16 mouse cellular contexts compared by ENCODE assay signal in genomic region chr7:34757513-34757912, GRCm38 (mm10). TPM values are rescaled to one million over a fixed set of nuclear protein-coding genes. Genes with fewer than 3 reads are reported as not detected.
DNase-seq lines count a peak whose midpoint lies in the region; ATAC-seq and TF ChIP-seq lines count a peak whose summit lies in the region.
"Had no signal": no experiment of that assay in that cellular context is flagged by ENCODE, and none has a peak within 500 bp of the region (broad histone marks: within the 10 kb centered on the region; RNA-seq: fewer than 3 reads in every experiment).

No protein-coding gene starts in this region.

- no peaks in the 10 kb centered on the region for H3K9me3 ChIP-seq in liver, postnatal 0 days (ENCODE audit: low read length)
- no peaks in the 10 kb centered on the region for H3K9me3 ChIP-seq in liver, embryonic 11.5 days (ENCODE audit: control insufficient read depth, low read length)
- peaks cover 4% of the 10 kb centered on the region for H3K9me3 ChIP-seq in CH12.LX (replicated peaks; ENCODE audit: low read length)
- H3K9me3 ChIP-seq: embryonic facial prominence, embryonic 13.5 days; midbrain, embryonic 15.5 days had no signal

- no peak for DNase-seq in heart, adult 2 months
- no peak for DNase-seq in heart, postnatal 25 days (ENCODE audit: low spot score)
- DNase-seq in liver, postnatal 0 days: no peak
- DNase-seq in liver, embryonic 11.5 days (ENCODE audit: low spot score): no peak
- no peak for DNase-seq in CH12.LX (ENCODE audit: extremely low read depth)
- no peak for DNase-seq in frontal cortex, adult 2 months (ENCODE audit: extremely low spot score in 1 of 2, low spot score in 1 of 2)
- DNase-seq: adrenal gland, postnatal 36 days; cerebellum, adult 9-10 months; heart, postnatal 36 days; lung, adult 18-20 months had no signal

- no peaks in the 10 kb centered on the region for H3K79me2 ChIP-seq in heart, adult 2 months (replicated peaks; ENCODE audit: control insufficient read depth, insufficient read depth, low read length)
- H3K79me2 ChIP-seq in CH12.LX (replicated peaks; ENCODE audit: control insufficient read depth, extremely low read depth, insufficient read depth, poor library complexity, severe bottlenecking): no peaks in the 10 kb centered on the region

- H3K27me3 ChIP-seq in heart, adult 2 months (ENCODE audit: control insufficient read depth, insufficient read depth, low read length): no peaks in the 10 kb centered on the region
- no peaks in the 10 kb centered on the region for H3K27me3 ChIP-seq in liver, postnatal 0 days (ENCODE audit: insufficient read depth, low read length)
- no peaks in the 10 kb centered on the region for H3K27me3 ChIP-seq in liver, embryonic 11.5 days (replicated peaks; ENCODE audit: control insufficient read depth, insufficient read depth, low read length)
- H3K27me3 ChIP-seq in CH12.LX (replicated peaks): no peaks in the 10 kb centered on the region
- H3K27me3 ChIP-seq: embryonic facial prominence, embryonic 13.5 days; heart, embryonic 12.5 days; midbrain, embryonic 15.5 days had no signal

- dilution Hi-C loops in CH12.LX (cut with MboI; ENCODE audit: extremely low pct_ligation_motif_present, extremely low pct_unique_long_range_greater_than_20kb, low sequenced_read_pairs): no loop called here

- 0 out of 2 replicates have a peak, but pooled peaks have one; percentile 14 for TF ChIP-seq CTCF in heart, adult 2 months (IDR thresholded peaks at IDR 0.05)
- TF ChIP-seq CTCF in liver, postnatal 0 days (IDR thresholded peaks at IDR 0.05; ENCODE audit: low read depth): peak; percentile 33; the same call in 1 of the 2 replicates
- peak; percentile 8 to 26; a peak in 2 of 4 replicates for TF ChIP-seq CTCF in CH12.LX (conservative IDR thresholded peaks at IDR 0.05 in 1 of 2, IDR thresholded peaks at IDR 0.05 in 1 of 2; ENCODE audit: low read depth in 2 of 2, low read length in 2 of 2)
- peak; percentile 17; the same call in 1 of the 2 replicates for TF ChIP-seq CTCF in cortical plate, adult 2 months (IDR thresholded peaks at IDR 0.05; ENCODE audit: extremely low read depth, insufficient read depth, low read length)

- H3K4me2 ChIP-seq in liver, postnatal 0 days (ENCODE audit: low read depth, low read length): no peak overlapping the region
- no peak overlapping the region for H3K4me2 ChIP-seq in liver, embryonic 11.5 days
- H3K4me2 ChIP-seq in CH12.LX (ENCODE audit: insufficient read depth, low read depth, poor library complexity, severe bottlenecking): no peak overlapping the region
- H3K4me2 ChIP-seq: embryonic facial prominence, embryonic 13.5 days; heart, embryonic 12.5 days; midbrain, embryonic 15.5 days had no signal

- no peaks in the 10 kb centered on the region for H3K36me3 ChIP-seq in heart, adult 2 months (ENCODE audit: control insufficient read depth, insufficient read depth, low read length)
- no peaks in the 10 kb centered on the region for H3K36me3 ChIP-seq in liver, postnatal 0 days (replicated peaks; ENCODE audit: insufficient read depth, low read length)
- H3K36me3 ChIP-seq in liver, embryonic 11.5 days (ENCODE audit: control insufficient read depth, insufficient read depth, low read length): no peaks in the 10 kb centered on the region
- no peaks in the 10 kb centered on the region for H3K36me3 ChIP-seq in CH12.LX (replicated peaks in 1 of 2; ENCODE audit: control insufficient read depth in 1 of 2, insufficient read depth in 1 of 2, low read length in 1 of 2)
- H3K36me3 ChIP-seq: embryonic facial prominence, embryonic 13.5 days; heart, embryonic 12.5 days; midbrain, embryonic 15.5 days had no signal

- no peaks in the 10 kb centered on the region for H3K4me1 ChIP-seq in heart, adult 2 months (ENCODE audit: control insufficient read depth, insufficient read depth, low read length)
- no peaks in the 10 kb centered on the region for H3K4me1 ChIP-seq in liver, postnatal 0 days (ENCODE audit: insufficient read depth)
- H3K4me1 ChIP-seq in liver, embryonic 11.5 days (replicated peaks; ENCODE audit: control insufficient read depth, insufficient read depth, low read length): no peaks in the 10 kb centered on the region
- no peaks in the 10 kb centered on the region for H3K4me1 ChIP-seq in CH12.LX (ENCODE audit: control insufficient read depth in 1 of 2, insufficient read depth in 2 of 2)
- H3K4me1 ChIP-seq in cortical plate, adult 2 months (ENCODE audit: control insufficient read depth, insufficient read depth, low read length): peaks cover 3% of the 10 kb centered on the region; the same call in 1 of the 2 replicates

- 81% methylated on average over 4 of the region's 4 CpGs for WGBS in heart, adult 2 months
- WGBS in liver, postnatal 0 days (ENCODE audit: insufficient replicate concordance): 72% methylated on average over 4 of the region's 4 CpGs
- WGBS in liver, embryonic 11.5 days: 76% methylated on average over 4 of the region's 4 CpGs

- intact Hi-C loops in heart, adult 2 months (cut with DNase I): no loop called here
- intact Hi-C loops in heart, postnatal 25 days (cut with DNase I): no loop called here

- H3K27ac ChIP-seq in heart, adult 2 months: no peak overlapping the region
- H3K27ac ChIP-seq in liver, postnatal 0 days (ENCODE audit: low read depth): no peak overlapping the region
- no peak overlapping the region for H3K27ac ChIP-seq in liver, embryonic 11.5 days (ENCODE audit: low read depth, low read length)
- no peak overlapping the region for H3K27ac ChIP-seq in CH12.LX (ENCODE audit: insufficient read depth, low read depth)
- no peak overlapping the region for H3K27ac ChIP-seq in cortical plate, adult 2 months (ENCODE audit: insufficient read depth, low read length)
- H3K27ac ChIP-seq: embryonic facial prominence, embryonic 13.5 days; hindbrain, postnatal 0 days; midbrain, embryonic 15.5 days had no signal

- no peak for TF ChIP-seq EP300 in heart, adult 2 months (IDR thresholded peaks at IDR 0.05; ENCODE audit: insufficient read depth, low read depth, low read length)
- no peak for TF ChIP-seq EP300 in liver, postnatal 0 days (IDR thresholded peaks at IDR 0.05; ENCODE audit: low read depth)
- no peak for TF ChIP-seq EP300 in CH12.LX (IDR thresholded peaks at IDR 0.05; ENCODE audit: low read length)

- H3K4me3 ChIP-seq in heart, adult 2 months: no peak overlapping the region
- no peak overlapping the region for H3K4me3 ChIP-seq in liver, postnatal 0 days (ENCODE audit: low read depth, low read length)
- H3K4me3 ChIP-seq in liver, embryonic 11.5 days (ENCODE audit: low read depth, low read length): no peak overlapping the region
- H3K4me3 ChIP-seq in CH12.LX (replicated peaks in 1 of 3; ENCODE audit: low read depth in 2 of 3, low read length in 2 of 3, poor library complexity in 1 of 3): no peak overlapping the region
- H3K4me3 ChIP-seq in cortical plate, adult 2 months (ENCODE audit: insufficient read depth, low read length): no peak overlapping the region
- H3K4me3 ChIP-seq: embryonic facial prominence, embryonic 13.5 days; heart, embryonic 12.5 days; midbrain, embryonic 15.5 days had no signal

- no peak for ATAC-seq in liver, postnatal 0 days
- no peak for ATAC-seq in liver, embryonic 11.5 days (replicated peaks; ENCODE audit: low FRiP score)
- ATAC-seq: hindbrain, postnatal 0 days; midbrain, embryonic 15.5 days had no signal

- TF ChIP-seq RAD21 in CH12.LX (IDR thresholded peaks at IDR 0.05; ENCODE audit: low read depth, low read length): no peak

- H3K9ac ChIP-seq in heart, adult 2 months (ENCODE audit: low read depth, low read length): no peak overlapping the region
- no peak overlapping the region for H3K9ac ChIP-seq in liver, postnatal 0 days (replicated peaks)
- H3K9ac ChIP-seq in liver, embryonic 11.5 days (ENCODE audit: low read depth, low read length): no peak overlapping the region
- no peak overlapping the region for H3K9ac ChIP-seq in CH12.LX (ENCODE audit: insufficient read depth, low read depth)
- H3K9ac ChIP-seq: embryonic facial prominence, embryonic 13.5 days; heart, embryonic 12.5 days; midbrain, embryonic 15.5 days had no signal

- in situ Hi-C loops in CH12.LX (cut with MboI; ENCODE audit: low pct_ligation_motif_present, low pct_unique_long_range_greater_than_20kb, low sequenced_read_pairs): no loop called here

- TF ChIP-seq POLR2A in heart, adult 2 months (IDR thresholded peaks at IDR 0.05; ENCODE audit: insufficient read depth, low read depth, low read length): no peak
- no peak for TF ChIP-seq POLR2A in CH12.LX (IDR thresholded peaks at IDR 0.05; ENCODE audit: low read depth, low read length)
- TF ChIP-seq POLR2A in cortical plate, adult 2 months (IDR thresholded peaks at IDR 0.05; ENCODE audit: extremely low read depth, insufficient read depth, low read length): no peak

TF ChIP-seq in CH12.LX, 34 proteins besides CTCF, POLR2A, EP300 and RAD21:
- no peak for TF ChIP-seq JUND (conservative IDR thresholded peaks at IDR 0.05; ENCODE audit: low read depth, low read length)
- TF ChIP-seq HCFC1 (IDR thresholded peaks at IDR 0.05; ENCODE audit: low read depth, low read length): no peak
- no peak for TF ChIP-seq ZMIZ1 (IDR thresholded peaks at IDR 0.05; ENCODE audit: low read depth, low read length)
- TF ChIP-seq BHLHE40 (IDR thresholded peaks at IDR 0.05; ENCODE audit: low read depth, low read length): no peak
- TF ChIP-seq MAZ (IDR thresholded peaks at IDR 0.05; ENCODE audit: low read depth, low read length): no peak
- no peak for TF ChIP-seq GABPA (IDR thresholded peaks at IDR 0.05; ENCODE audit: insufficient replicate concordance, low read depth, low read length)

RNA-seq across cellular contexts. Expression of gene Chst8, which starts 55.0 kb away (rescaled TPM):
- under 1 TPM in 1 of 2 experiments, not detected in 1; 0.39 TPM for total RNA-seq in heart, adult 2 months (2021)
- polyA plus RNA-seq in heart, adult 2 months (2012; rRNA removed): 0.23 and 0.41 TPM in 2 replicates
- under 1 TPM in 1 of 2 experiments, not detected in 1; 0.22 TPM for total RNA-seq in heart, postnatal 25 days (2021)
- 0.21 and 0.47 TPM in 2 replicates for polyA plus RNA-seq in liver, postnatal 0 days (2015; fragmentation: Nextera tagmentation; extraction: Ambion mirVana)
- polyA plus RNA-seq in liver, embryonic 11.5 days (2014; fragmentation: Nextera tagmentation; extraction: Ambion mirVana): 0.75 and 0.79 TPM in 2 replicates
- total RNA-seq in CH12.LX (2012; rRNA removed): 0.13 and 0.21 TPM in 2 replicates
- total RNA-seq in CH12.LX (2014; rRNA removed): 0.27 and 0.31 TPM in 2 replicates
- polyA plus RNA-seq in CH12.LX (2012; ENCODE audit: insufficient read length, low read depth): 0.16 and 0.26 TPM in 2 replicates
- polyA plus RNA-seq in cortical plate, adult 2 months (2012; rRNA removed): 11.9 and 12.0 TPM in 2 replicates
- polyA plus RNA-seq in frontal cortex, adult 2 months (2012; rRNA removed): 12.3 and 12.5 TPM in 2 replicates
- total RNA-seq: megakaryocyte, adult 5-6 weeks had no signal
